Mouse (Mus musculus) E14TG2a.4 (cell line): Measurements from ENCODE around the gene Hectd2.

ENCODE experiments used
- CTCF ChIP-seq: conservative IDR thresholded peaks from 2 replicates; pipeline ENCODE4 v1.5.1; 2014; ENCODE audit warnings: low read length
- NANOG ChIP-seq: IDR thresholded peaks from 2 replicates; pipeline ENCODE4 v1.6.1; 2014; ENCODE audit warnings: borderline replicate concordance, low read length, mixed read lengths

GRCm38 (mm10) chr19:36639072-36639471 lies 84.6 kb downstream of the Hectd2 start:
- TF ChIP-seq CTCF (no peak), NANOG (no peak)
